Mouse (Mus musculus) frontal cortex, adult (tissue): ENCODE data around the gene 1810043G02Rik.
"Not testable (repeated sequence)": the region's sequence is repeated elsewhere in the genome, so short reads cannot be mapped to it uniquely, and the experiment has no call there.

Source experiments
- ATAC-seq: cut with Nextera tagmentation; 2 replicates; pipeline ENCODE4 v1.9.2; 2017; ENCODE audit warnings: mild to moderate bottlenecking, moderate library complexity, mixed read lengths; ENCODE audit not compliant: low TSS enrichment

Gene 1810043G02Rik

GRCm38 (mm10) chr10:78005791-78006438, 27.6 kb downstream of the 1810043G02Rik start:
- peak; percentile 4; the same call in 1 of the 2 replicates for ATAC-seq

GRCm38 (mm10) chr10:78007203-78007602, 28.9 kb downstream of the 1810043G02Rik start:
- no peak for ATAC-seq

- ATAC-seq, result no peak
These were observed 29.8 kb downstream of the 1810043G02Rik start for GRCm38 (mm10) chr10:78008169-78008568.

GRCm38 (mm10) chr10:78009184-78009944, 31.0 kb downstream of the 1810043G02Rik start:
- peak; percentile 86 for ATAC-seq

- no peak for ATAC-seq
These were observed 31.6 kb downstream of the 1810043G02Rik start, which contains the start of gene Pfkl for GRCm38 (mm10) chr10:78009945-78010293. Gene Pfkl (minus strand): TSS chr10:78010083.

GRCm38 (mm10) chr10:78010335-78010734, 32.0 kb downstream of the 1810043G02Rik start:
- no peak for ATAC-seq

GRCm38 (mm10) chr10:78011116-78011515, 32.8 kb downstream of the 1810043G02Rik start:
- ATAC-seq, result not testable (repeated sequence)

- no peak for ATAC-seq
These were observed 34.6 kb downstream of the 1810043G02Rik start for GRCm38 (mm10) chr10:78012661-78013495.

- ATAC-seq, result no peak
These were observed 37.2 kb downstream of the 1810043G02Rik start for GRCm38 (mm10) chr10:78015489-78015888.

GRCm38 (mm10) chr10:78016366-78016765, 38.0 kb downstream of the 1810043G02Rik start:
- ATAC-seq, result no peak

GRCm38 (mm10) chr10:78018797-78019203, 40.5 kb downstream of the 1810043G02Rik start:
- peak; percentile 86 for ATAC-seq

GRCm38 (mm10) chr10:78019291-78019690, 41.0 kb downstream of the 1810043G02Rik start:
- ATAC-seq, result no peak

- ATAC-seq, result not testable (repeated sequence)
These were observed 41.7 kb downstream of the 1810043G02Rik start for GRCm38 (mm10) chr10:78019984-78020383.

GRCm38 (mm10) chr10:78025453-78025852, 47.1 kb downstream of the 1810043G02Rik start:
- not testable (repeated sequence) for ATAC-seq

- ATAC-seq, result peak; percentile 84
These were observed 49.8 kb downstream of the 1810043G02Rik start for GRCm38 (mm10) chr10:78028129-78028528.

- no peak for ATAC-seq
These were observed 50.8 kb downstream of the 1810043G02Rik start for GRCm38 (mm10) chr10:78029080-78029479.

GRCm38 (mm10) chr10:78031987-78032386, 53.7 kb downstream of the 1810043G02Rik start:
- ATAC-seq, result no peak
